Mouse (Mus musculus) CD8-positive naive resting alpha-beta T cell, adult 2 months (primary cell): ENCODE results near the gene Fggy.

ENCODE experiments used
- DNase-seq, 2 experiments: peaks; one replicate each; pipeline ENCODE4 v3.0.0; 2022; ENCODE audit warnings: low read depth in 2 of 2, low spot score in 2 of 2

Gene Fggy

DNA sequence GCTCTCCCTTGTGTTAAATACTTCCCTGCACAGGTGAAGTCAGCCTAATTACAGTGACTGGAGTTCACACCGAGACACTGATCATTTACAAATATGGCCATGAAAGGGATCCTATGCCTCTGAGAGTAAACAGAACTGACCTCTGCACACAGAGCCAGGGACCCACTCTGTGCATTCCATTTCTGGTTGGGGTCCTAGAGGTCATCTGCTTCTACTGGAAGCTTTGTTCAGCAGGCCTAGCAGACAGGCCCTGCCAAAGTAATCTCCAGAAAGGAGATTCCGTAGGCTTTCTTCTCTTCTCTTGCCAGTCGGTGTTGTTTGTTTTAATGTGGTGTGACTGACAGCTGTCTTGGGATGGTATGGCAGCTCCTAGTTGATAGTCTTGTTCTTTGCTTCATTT is 101.7 kb downstream of the Fggy start:
- no peak for DNase-seq

DNA sequence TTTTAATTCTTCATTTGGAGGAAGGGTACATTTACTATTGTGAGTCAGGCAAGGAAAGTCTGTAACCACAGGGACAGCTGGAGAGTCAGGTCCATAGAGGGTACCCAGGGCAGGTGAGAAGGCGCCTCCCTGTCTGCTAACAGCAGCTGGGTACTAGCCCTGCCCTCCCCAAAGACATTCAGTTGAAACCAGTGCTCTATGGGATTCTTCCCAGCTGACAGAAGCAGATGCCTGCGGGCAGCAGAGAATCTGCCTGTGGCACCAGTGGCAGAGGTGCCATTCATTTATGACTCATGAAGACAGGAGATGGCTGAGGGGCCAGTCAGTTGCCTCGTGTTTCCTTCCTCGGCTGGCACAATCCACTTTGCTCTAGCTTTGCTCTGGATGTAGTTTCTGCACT is 106.3 kb downstream of the Fggy start:
- DNase-seq, result no peak

DNA sequence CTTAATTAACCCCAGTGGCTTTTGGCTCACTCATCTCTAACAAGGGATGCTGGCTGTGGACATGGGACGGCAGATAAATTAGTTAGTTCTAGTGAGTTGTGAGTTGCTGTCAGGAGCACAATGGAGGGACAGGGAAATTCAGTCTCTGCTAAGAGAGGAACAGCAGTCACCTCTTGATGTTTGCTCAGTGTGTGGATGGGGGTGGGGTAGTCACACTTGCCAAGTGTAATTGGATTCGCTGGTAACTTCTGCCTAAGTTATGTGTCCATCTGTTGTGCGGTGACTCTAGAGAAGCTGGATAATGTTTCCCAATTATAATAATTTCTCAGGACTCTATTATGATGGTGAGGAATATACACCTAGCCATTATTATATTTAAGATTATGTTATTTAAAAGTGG is 107.0 kb downstream of the Fggy start:
- DNase-seq, result no peak

DNA sequence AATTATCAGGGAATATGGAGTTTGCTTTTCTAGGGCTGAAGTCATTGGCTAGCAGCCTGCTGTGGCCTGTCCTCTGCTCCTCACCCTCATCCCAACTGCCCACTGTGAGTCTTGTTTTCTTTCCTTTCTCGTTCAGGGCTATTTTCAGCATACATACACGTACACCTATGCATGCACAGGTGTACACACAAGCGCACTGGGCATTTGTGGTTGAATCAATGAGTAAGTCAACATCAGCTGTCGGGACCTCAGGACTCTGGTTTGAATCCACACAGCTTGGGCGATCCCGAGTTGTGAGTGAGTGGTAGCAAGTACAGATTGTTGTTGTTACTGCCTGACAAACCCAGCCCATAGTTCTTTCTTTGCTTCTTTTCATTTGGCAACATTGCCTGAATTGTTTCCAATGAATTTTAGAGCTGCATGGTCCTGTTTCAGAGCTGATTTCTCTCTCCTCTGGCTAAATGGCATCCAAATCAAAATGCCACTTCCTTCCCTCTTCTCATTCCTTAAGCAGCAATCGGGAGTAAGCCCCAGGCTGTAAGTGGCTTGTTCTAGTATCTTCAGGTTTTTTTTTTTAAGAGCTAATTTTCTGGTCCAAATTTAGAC is 109.1 kb downstream of the Fggy start:
- no peak for DNase-seq

DNA sequence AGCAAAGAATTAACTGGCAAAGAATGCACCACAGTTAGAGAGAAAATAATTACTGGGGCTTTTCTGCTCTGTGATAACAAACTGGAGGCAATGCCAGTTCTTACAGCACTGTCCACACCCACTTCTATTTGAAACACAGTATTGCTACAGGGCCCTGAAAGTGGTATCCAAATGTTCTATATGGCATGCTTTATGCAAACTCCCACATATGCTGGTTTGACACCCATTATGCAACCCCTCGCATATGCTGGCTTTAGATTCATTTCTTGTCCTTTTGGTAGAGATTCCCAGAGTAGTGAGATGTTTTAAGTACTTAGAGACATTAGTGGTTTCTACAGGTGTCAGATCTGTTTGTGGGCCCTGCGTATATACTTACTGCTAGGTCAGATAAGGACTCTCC is 109.6 kb downstream of the Fggy start:
- DNase-seq, result no peak

DNA sequence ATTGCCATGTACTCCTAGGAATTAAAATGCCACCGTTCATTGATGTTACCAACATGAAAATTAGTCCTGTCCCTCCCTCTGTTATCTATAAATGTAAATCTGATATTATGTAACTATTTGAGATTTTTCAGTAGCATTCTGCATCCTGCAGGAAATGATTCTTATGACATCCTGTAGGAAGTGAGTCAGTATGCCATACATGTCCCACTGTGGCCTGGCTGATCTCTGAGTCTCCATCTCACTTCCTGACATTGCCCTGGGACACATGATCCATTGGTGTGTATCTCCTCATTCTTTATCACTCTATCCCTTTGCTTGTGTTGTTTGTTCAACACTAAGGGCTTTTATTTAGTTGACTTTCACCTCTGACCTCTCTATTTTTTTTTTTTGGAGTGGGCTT is 110.3 kb downstream of the Fggy start:
- no peak for DNase-seq

DNA sequence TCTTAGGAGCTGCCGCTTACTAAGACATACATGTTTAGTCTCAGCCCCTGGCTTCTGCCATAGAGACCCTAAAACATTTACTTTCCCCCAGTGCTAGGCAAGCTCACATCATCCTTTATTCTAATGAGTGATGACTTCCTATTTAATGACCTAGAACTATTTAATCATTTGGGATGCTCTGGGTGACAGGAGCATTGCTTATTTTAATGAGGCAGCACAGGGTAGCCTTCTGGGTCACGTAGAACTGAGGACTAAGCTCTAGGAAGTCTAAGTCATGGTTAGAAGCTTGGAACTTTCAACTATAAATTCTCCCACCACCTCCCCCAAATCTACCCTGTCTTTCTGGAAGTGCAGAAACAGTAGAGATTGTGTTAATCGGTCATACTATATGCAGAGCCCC is 111.2 kb downstream of the Fggy start:
- DNase-seq, result no peak

DNA sequence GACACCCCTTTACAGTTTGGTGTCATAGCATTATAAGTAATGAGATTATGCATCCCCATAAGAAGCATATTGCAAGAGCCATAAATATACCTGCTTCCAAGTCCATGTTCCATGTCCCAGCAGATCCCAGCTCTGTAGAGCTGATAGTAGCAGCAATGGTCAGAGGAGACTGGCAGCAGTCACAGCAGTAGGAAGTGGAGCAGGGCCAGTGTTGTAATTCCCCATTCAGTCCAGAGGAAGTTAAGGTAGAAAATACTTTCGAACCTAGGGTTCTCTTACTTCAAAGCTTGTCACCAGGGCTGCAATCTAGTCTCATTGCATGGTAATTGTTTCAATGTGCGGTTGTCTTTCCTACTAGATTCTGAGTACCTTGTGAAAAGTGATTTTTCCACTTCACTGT is 112.0 kb downstream of the Fggy start:
- no peak for DNase-seq

DNA sequence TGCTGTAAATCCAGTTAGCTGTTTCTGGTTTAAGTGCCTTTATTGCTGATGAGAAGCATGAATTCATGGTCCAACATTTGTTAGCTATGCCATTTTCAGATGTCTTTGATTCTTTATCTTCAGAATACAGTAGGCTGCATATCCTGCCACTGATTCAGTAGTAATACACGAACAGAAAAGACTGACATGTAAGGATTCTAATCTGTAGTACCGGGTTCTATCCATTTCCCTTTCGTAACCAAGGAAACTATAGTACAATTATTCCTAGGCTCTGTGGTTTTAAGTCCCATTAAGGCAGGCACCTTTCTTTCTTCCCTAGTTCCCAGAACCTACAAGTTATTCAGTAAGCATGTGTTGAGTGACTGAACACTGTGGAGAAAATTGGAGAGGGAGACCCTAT is 113.3 kb downstream of the Fggy start:
- no peak for DNase-seq

DNA sequence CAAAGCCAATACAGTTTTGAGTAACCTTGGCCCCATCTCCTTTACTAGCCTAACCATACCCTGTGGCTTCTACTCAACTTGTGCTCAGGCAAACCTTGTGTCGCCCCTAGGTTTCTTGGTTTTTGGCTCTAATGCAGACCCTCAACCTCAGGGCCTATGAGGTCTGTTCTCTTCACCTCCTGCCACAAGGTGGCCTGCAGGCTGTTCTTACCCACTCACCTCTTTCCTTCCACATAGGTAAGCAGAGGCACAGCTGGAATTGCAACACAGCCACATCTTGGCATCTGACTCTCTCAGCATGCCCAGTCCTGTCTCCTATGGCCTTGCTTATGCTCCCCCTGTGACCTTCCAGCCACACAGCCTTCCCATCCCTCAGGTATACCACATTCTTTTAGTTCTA is 114.7 kb downstream of the Fggy start:
- no peak for DNase-seq

DNA sequence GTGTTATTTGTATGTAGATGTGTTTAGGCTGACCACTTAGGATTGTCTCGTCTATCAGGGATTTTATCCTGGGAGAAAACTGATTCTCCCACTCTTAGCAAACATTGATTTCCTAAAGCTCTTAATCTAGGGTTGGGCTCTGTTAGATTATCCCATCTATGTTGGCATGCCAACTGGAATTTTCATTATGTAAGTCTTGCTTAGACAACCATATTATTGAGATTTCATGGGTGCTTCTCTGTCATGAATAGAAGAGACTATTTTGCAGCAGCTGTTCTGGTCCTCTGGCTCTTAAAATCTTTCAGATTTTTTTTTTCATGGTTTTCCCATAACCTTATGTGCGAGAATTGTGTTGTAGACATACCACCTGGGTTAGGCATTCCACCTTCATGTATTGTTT is 119.1 kb downstream of the Fggy start:
- no peak for DNase-seq

DNA sequence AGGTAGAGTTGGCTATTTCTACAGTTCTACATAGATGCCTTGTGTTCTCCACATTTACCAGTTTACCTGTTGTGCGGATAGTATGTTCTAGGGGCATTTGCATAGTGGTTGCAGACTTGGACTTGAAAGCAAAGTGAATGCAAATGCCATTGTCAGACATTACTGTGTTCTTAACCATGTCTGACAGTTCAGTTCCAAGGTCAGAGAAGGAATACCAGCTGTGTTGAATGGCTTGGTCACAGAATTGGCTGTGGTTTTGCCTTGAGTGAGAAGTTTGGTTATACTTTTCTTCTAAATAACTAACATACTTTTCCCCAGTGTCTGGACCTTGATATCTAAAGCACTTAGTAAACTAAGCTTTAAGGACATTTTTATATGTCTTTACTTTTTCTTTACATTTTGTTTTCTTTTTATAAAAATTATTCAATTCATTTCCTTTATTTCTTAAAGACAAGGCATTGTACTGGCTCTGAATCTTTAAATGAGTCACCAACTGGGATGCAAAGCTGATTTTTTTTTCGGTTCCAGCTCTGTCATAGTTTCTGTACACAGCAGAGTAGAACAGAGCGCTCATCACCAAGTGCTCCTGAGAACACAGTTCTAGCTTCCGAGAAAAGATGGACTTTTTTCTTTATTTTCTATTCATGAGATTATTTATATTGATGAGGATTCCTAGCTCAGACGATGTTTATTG is 123.6 kb downstream of the Fggy start:
- DNase-seq, result no peak

DNA sequence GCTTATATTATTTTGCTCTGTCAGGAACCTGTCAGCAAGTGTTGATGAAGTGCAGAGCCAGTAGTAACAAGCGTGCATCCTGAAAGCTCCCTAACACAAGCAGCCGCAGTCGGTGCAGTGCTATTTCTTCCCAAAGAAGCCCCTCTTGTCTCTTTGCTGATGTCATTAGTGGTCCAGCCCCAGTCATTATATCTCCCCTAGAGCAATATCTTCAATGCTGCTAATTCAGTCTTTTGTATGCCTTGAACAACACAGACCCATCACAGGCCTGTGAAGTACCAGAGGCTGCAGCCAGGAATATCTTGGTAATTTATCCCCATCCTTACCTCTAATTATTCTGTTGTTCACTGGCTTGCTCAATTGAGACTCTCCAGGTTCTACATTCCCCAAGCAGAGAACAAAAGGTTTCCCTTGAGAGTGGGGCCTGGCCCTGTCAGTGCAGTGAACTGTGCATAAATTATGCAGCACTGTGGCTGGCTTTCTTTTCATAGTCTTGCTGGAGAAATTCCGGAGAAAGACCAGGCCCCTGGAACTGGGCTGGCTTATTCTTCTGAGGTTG is 127.3 kb downstream of the Fggy start:
- DNase-seq, result no peak

DNA sequence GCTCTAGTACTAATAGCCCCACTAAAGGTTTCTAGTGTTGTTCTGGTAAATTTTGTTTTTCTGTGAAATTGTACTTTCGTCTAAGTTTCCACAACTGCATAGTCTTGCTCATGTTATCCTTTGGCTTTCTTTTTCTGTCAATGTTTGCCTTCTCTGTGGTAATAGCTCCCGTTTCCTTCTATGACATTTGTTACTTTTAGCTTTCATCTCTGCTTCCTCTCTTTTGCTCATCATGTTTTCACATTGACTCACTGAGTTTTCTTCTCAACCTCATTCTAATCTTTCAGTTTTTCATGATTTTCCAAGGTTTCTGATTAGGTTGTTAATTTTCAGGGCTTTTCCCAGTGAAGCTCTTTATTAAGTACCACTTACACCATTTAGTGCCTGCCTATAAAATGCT is 129.5 kb downstream of the Fggy start:
- no peak for DNase-seq

DNA sequence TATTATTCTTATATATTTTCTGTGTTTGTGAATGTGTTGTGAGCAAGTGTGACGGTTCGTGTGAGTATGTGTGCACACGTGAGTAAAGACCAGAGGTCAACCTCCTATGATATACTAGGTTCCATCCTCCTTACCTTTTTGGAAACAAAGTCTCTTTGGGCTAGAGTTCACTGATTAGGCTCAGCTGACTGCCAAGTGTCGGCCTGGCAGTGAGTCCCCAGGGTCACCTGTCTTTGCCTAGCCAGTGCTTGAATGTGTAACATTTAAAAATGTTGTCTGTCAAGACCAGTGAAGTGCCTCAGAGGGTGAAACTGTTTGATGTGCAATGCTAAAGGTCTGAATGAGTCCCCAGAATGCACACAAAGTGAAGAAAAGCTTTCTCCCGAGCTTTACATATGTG is 130.0 kb downstream of the Fggy start:
- DNase-seq, result no peak

DNA sequence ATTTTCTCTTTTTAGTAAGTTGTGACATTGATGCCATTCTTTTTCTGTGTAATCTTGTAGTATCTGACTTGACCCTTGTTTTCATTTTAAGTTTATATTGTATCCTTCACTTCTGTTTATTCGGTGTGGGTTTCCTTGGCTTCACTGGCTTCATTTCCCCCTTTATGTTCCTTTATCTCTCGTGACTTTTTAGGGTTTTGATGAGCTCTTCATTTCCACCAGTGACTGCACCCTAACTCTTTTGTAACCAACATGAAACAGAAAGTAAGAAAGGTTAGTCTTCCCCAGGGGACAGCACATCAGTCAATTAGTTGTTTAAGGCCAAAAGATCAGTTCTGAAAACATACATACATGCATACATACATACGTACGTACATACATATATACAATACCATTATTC is 130.9 kb downstream of the Fggy start:
- DNase-seq, result no peak

DNA sequence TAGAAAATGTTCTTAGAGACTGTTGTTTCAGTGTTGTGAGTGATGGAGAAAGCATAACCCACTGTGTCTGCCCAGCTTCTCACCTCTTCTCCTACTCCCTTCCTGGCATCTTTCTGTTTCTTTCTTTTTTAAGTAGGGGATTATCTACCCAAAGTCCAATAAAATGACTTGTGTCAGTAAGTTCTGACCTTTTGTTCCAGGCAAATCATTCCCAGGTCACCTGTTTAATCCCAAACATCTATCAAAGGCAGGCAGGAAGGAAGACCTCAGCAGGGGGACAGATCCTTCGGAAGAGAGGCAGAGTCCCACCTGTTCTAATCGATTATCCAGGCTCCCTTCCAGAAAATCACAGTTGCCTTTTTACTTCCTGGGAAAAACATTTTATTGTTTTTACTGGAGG is 143.1 kb downstream of the Fggy start:
- no peak for DNase-seq

DNA sequence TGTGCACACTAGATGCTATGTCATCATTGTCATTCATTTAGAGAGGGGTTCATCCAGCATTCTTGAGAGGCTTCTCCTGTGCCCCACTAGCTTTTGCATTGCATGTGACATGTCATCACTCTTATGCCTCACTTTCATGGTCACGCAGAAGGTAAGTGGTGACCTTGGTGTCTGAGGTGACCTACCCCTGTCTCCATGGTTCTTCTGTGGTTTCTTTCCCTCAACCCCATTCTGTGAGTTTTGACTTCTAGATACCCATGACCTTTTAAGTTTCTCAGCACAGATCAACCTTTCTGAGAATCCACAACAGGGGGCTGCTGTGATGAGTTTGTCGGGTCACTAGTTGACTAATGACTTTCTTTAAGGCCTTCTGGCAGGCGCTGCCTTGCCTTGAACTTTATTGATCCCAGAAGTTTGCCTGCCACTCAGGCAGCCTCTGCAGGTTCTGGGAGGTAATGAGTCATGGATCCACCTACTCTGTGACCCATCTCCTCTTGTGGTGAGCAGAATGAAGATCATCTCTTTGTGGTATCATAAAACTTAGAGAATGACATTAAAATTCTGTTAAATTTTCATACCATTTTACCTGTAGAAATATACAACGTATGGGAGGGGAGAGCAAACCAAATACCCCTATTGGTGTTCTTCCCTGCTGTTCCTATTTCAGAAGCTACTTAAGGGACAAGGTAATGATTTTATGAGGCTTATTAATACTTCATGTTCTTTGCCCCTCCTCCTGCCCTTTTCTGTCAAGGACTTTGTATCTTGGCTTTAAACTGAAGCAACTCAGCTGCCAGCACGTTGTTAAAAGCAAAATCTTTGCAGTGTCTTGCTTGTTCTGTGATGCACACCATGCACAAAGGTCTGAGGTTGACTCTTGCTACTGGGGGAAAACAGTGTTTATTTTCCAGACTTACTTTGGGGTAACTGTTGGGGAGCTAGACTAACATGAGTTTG is 150.9 kb downstream of the Fggy start:
- DNase-seq, result no peak

DNA sequence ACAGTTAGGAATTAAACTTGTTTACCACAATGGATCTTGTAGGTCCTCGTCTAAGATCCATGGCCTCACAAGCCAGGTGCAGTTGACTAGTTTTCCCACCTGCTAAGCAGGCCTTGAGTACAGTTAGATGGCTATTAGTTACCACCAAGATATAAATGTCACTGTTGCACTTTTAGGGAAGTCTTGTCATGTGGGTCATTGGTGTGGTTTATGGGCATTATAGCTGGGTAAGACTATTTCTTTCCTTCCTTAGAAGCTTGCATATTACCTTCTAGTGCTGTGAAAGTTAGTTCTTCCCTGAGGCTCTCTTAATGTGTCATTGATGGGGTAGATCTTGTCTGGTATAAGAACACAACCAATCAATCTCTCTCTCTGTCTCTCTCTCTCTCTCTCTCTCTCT is 152.4 kb downstream of the Fggy start:
- DNase-seq, result no peak

DNA sequence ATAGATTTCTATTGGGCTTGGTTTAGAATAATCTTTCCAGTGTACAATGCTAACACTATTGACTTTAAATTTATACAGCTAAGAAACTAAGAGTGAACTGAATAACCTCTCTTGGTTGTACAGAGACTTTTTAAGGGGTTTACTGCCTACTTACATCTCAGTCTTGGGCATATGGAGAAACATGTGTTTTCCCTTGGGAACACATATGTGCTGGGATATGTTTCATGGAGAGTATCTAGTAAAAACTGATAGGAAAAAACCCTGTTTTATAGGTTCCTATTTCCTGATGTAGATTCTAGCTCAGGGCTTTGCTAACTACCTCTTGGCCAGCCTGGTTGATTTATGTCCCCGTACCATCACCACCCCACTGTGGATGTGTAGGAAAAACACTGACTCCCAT is 155.5 kb downstream of the Fggy start:
- no peak for DNase-seq

DNA sequence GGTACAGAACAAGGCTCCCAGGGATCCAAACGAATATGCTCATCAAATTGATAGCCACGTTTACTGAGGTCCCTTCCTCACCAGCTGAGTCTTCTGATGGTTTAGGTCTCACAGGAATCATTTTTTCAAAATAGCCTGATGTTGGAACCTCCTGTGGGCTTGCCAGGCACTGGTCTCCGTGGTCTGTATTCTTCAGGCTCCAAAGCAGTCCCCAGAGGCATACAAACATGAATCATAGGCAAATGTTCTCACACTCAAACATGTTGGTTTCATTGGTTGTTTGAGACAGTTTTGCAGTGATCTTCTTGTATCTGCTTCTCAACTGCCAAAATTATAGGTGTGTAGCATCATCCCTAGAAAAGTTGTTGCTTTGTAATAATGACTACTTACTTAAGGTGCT is 156.0 kb downstream of the Fggy start:
- DNase-seq, result no peak

DNA sequence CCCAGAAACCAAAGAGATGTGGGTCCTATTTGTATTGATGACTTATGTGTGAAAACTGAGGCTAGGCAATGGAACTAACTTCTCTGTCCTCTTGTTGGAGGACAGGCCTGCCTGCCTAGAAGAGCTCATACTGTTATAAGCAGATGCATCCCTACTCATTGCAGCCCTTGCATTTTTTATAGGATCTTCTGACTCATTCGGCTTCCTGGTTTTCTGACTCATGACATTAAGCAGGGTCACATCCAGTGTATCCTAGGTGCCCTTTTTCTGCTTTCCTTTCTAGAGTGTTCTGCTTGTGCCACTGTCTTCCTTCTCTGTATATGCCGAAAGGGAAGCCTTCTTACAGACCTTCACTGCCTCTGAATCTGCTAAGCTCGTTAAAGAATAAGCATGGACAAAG is 158.8 kb downstream of the Fggy start:
- no peak for DNase-seq
